Mouse (Mus musculus): Measurements from ENCODE around the gene Tjp3. TPM values are rescaled to one million over a fixed set of nuclear protein-coding genes. Genes with fewer than 3 reads are reported as not detected.

Tjp3 gene
- total RNA-seq (2023) = 4.2 TPM

GRCm38 (mm10) chr10:81291511-81292104, at the start of gene Tjp3:
Gene Tjp3 (minus strand): TSS chr10:81291581.

GRCm38 (mm10) chr10:81328386-81328785, 37.0 kb upstream of the Tjp3 start, which contains the start of gene Tbxa2r:
Gene Tbxa2r (plus strand): TSS chr10:81328731.

GRCm38 (mm10) chr10:81320550-81321347, 29.4 kb upstream of the Tjp3 start, which contains the start of gene Cactin:
Gene Cactin (plus strand): TSS chr10:81321103.

GRCm38 (mm10) chr10:81292554-81293333, 1.4 kb upstream of the Tjp3 start, which contains the start of gene Pip5k1c:
Gene Pip5k1c (plus strand): TSS chr10:81292963.

GRCm38 (mm10) chr10:81266211-81267105, 24.9 kb downstream of the Tjp3 start, which contains the start of the genes Mrpl54 and Apba3:
Gene Mrpl54 (minus strand): TSS chr10:81266934.
Gene Apba3 (plus strand): TSS chr10:81266960.

GRCm38 (mm10) chr10:81252424-81253419, 38.7 kb downstream of the Tjp3 start, which contains the start of gene Matk:
Gene Matk (plus strand): TSS chr10:81252935.

GRCm38 (mm10) chr10:81232580-81233225, 58.7 kb downstream of the Tjp3 start, which contains the start of gene Zfr2:
Gene Zfr2 (plus strand): TSS chr10:81233155.

GRCm38 (mm10) chr10:81230438-81231332, 60.7 kb downstream of the Tjp3 start, which contains the start of gene Atcay:
Gene Atcay (minus strand): TSS chr10:81230833.

Other genes starting within 250 kb of the Tjp3 start
- gene Sgta, start 231.4 kb downstream of the Tjp3 start, total RNA-seq (2023) = 50.4 TPM
- gene Thop1, start 221.5 kb downstream of the Tjp3 start, total RNA-seq (2023) = 8.4 TPM
- gene Creb3l3, start 192.7 kb downstream of the Tjp3 start, total RNA-seq (2023) = not detected
- 126 TPM for gene Map2k2, start 185.7 kb downstream of the Tjp3 start, total RNA-seq (2023)
- gene Zbtb7a, start 156.4 kb downstream of the Tjp3 start, total RNA-seq (2023) = 49.1 TPM
- 35.3 TPM for gene Pias4, start 123.7 kb downstream of the Tjp3 start, total RNA-seq (2023)
- 2,404 TPM for gene Eef2, start 115.0 kb downstream of the Tjp3 start, total RNA-seq (2023)
- gene Dapk3, start 108.6 kb downstream of the Tjp3 start, total RNA-seq (2023) = 57.0 TPM
- gene 4930442H23Rik, start 107.7 kb downstream of the Tjp3 start, total RNA-seq (2023) = not detected
- gene Nmrk2, start 89.5 kb downstream of the Tjp3 start, total RNA-seq (2023) = not detected
- 0.85 TPM for gene Atcay, start 60.7 kb downstream of the Tjp3 start, total RNA-seq (2023)
- gene Zfr2, start 58.4 kb downstream of the Tjp3 start, total RNA-seq (2023) = 10.6 TPM
- gene Matk, start 38.6 kb downstream of the Tjp3 start, total RNA-seq (2023) = 16.6 TPM
- gene Mrpl54, start 24.6 kb downstream of the Tjp3 start, total RNA-seq (2023) = 110 TPM
- gene Apba3, start 24.6 kb downstream of the Tjp3 start, total RNA-seq (2023) = 31.3 TPM
- 110 TPM for gene Pip5k1c, start 1.4 kb upstream of the Tjp3 start, total RNA-seq (2023)
- 42.7 TPM for gene Cactin, start 29.5 kb upstream of the Tjp3 start, total RNA-seq (2023)
- gene Tbxa2r, start 37.1 kb upstream of the Tjp3 start, total RNA-seq (2023) = 16.5 TPM
- 0.21 TPM for gene Gipc3, start 51.7 kb upstream of the Tjp3 start, total RNA-seq (2023)
- gene Hmg20b, start 58.9 kb upstream of the Tjp3 start, total RNA-seq (2023) = 51.8 TPM
- 4.4 TPM for gene Mfsd12, start 65.9 kb upstream of the Tjp3 start, total RNA-seq (2023)
- gene 4930404N11Rik, start 74.2 kb upstream of the Tjp3 start, total RNA-seq (2023) = 4.9 TPM
- 35.7 TPM for gene Fzr1, start 86.9 kb upstream of the Tjp3 start, total RNA-seq (2023)
- 28.8 TPM for gene Dohh, start 92.8 kb upstream of the Tjp3 start, total RNA-seq (2023)
- gene Gm48551, start 92.9 kb upstream of the Tjp3 start, total RNA-seq (2023) = 4.5 TPM
- gene Gm48552, start 97.4 kb upstream of the Tjp3 start, total RNA-seq (2023) = 3.5 TPM
- 3.1 TPM for gene Smim24, start 101.5 kb upstream of the Tjp3 start, total RNA-seq (2023)
- gene Nfic, start 164.1 kb upstream of the Tjp3 start, total RNA-seq (2023) = 21.0 TPM
- not detected for gene Celf5, start 191.1 kb upstream of the Tjp3 start, total RNA-seq (2023)
- 148 TPM for gene Ncln, start 204.8 kb upstream of the Tjp3 start, total RNA-seq (2023)
- gene S1pr4, start 208.6 kb upstream of the Tjp3 start, total RNA-seq (2023) = 110 TPM
- gene Gna15, start 232.6 kb upstream of the Tjp3 start, total RNA-seq (2023) = 2.1 TPM

Data from CD4-positive naive resting alpha-beta T cell, adult 76 days (primary cell).